Mouse (Mus musculus): ENCODE data around the gene Capzb. TPM values are rescaled to one million over a fixed set of nuclear protein-coding genes. Genes with fewer than 3 reads are reported as not detected.
A peak's percentile ranks its signal among the peaks of the same experiment; 100 is the strongest.

Gene Capzb
- polyA plus RNA-seq, 1 experiment from 2014 or later = 382 TPM

GRCm38 (mm10) chr4:139200946-139201345 lies 8.2 kb downstream of the Capzb start:
- H3K36me3 ChIP-seq (ENCODE audit: control insufficient read depth, insufficient read depth) = peaks cover 2% of the 10 kb centered on the region; the same call in 1 of the 2 replicates
- no peak overlapping the region for H3K9ac ChIP-seq (ENCODE audit: low read length)
- no peak overlapping the region for H3K27ac ChIP-seq (ENCODE audit: low read length)
- H3K9me3 ChIP-seq (replicated peaks; ENCODE audit: control insufficient read depth, low read length) = no peaks in the 10 kb centered on the region
- H3K4me3 ChIP-seq (ENCODE audit: low read length) = no peak overlapping the region
- ATAC-seq (replicated peaks; ENCODE audit: extremely low read depth, insufficient read depth, low FRiP score) = no peak
- no peak overlapping the region for H3K4me2 ChIP-seq (ENCODE audit: low read depth, low read length)
- peaks cover 65% of the 10 kb centered on the region for H3K4me1 ChIP-seq (ENCODE audit: control insufficient read depth, insufficient read depth, low read length)
- no peaks in the 10 kb centered on the region for H3K27me3 ChIP-seq (ENCODE audit: control insufficient read depth, insufficient read depth, low read length)
- 69% methylated on average over 3 of the region's 3 CpGs for WGBS

- H3K36me3 ChIP-seq (ENCODE audit: control insufficient read depth, insufficient read depth) = peaks cover 2% of the 10 kb centered on the region; the same call in 1 of the 2 replicates
- no peak for ATAC-seq (replicated peaks; ENCODE audit: extremely low read depth, insufficient read depth, low FRiP score)
- no peak overlapping the region for H3K9ac ChIP-seq (ENCODE audit: low read length)
- H3K4me1 ChIP-seq (ENCODE audit: control insufficient read depth, insufficient read depth, low read length) = peaks cover 64% of the 10 kb centered on the region
- H3K27me3 ChIP-seq (ENCODE audit: control insufficient read depth, insufficient read depth, low read length) = no peaks in the 10 kb centered on the region
- no peak overlapping the region for H3K4me2 ChIP-seq (ENCODE audit: low read depth, low read length)
- H3K27ac ChIP-seq (ENCODE audit: low read length) = no peak overlapping the region; the same call in 1 of the 2 replicates
- no peaks in the 10 kb centered on the region for H3K9me3 ChIP-seq (replicated peaks; ENCODE audit: control insufficient read depth, low read length)
- WGBS = 32% methylated on average over 7 of the region's 7 CpGs
- H3K4me3 ChIP-seq (ENCODE audit: low read length) = no peak overlapping the region
Observed at GRCm38 (mm10) chr4:139202556-139202955, 9.9 kb downstream of the Capzb start.

GRCm38 (mm10) chr4:139203381-139203780 lies 10.7 kb downstream of the Capzb start:
- Histone ChIP-seq H3K4me2 (ENCODE audit: low read depth, low read length) (no peak overlapping the region), H3K4me1 (ENCODE audit: control insufficient read depth, insufficient read depth, low read length) (peaks cover 64% of the 10 kb centered on the region), H3K27ac (ENCODE audit: low read length) (no peak overlapping the region), H3K27me3 (ENCODE audit: control insufficient read depth, insufficient read depth, low read length) (no peaks in the 10 kb centered on the region), H3K4me3 (ENCODE audit: low read length) (no peak overlapping the region), H3K9ac (ENCODE audit: low read length) (no peak overlapping the region), H3K9me3 (replicated peaks; ENCODE audit: control insufficient read depth, low read length) (no peaks in the 10 kb centered on the region), H3K36me3 (ENCODE audit: control insufficient read depth, insufficient read depth) (peaks cover 2% of the 10 kb centered on the region; the same call in 1 of the 2 replicates)
- WGBS = 53% methylated on average over 2 of the region's 2 CpGs
- ATAC-seq (replicated peaks; ENCODE audit: extremely low read depth, insufficient read depth, low FRiP score) = no peak

GRCm38 (mm10) chr4:139205842-139206241 lies 13.1 kb downstream of the Capzb start:
- Histone ChIP-seq H3K36me3 (ENCODE audit: control insufficient read depth, insufficient read depth) (no peaks in the 10 kb centered on the region), H3K4me1 (ENCODE audit: control insufficient read depth, insufficient read depth, low read length) (peaks cover 70% of the 10 kb centered on the region), H3K27ac (ENCODE audit: low read length) (no peak overlapping the region), H3K9me3 (replicated peaks; ENCODE audit: control insufficient read depth, low read length) (no peaks in the 10 kb centered on the region), H3K27me3 (ENCODE audit: control insufficient read depth, insufficient read depth, low read length) (no peaks in the 10 kb centered on the region), H3K9ac (ENCODE audit: low read length) (no peak overlapping the region), H3K4me3 (ENCODE audit: low read length) (no peak overlapping the region), H3K4me2 (ENCODE audit: low read depth, low read length) (no peak overlapping the region)
- WGBS = 46% methylated on average over 5 of the region's 5 CpGs
- ATAC-seq (replicated peaks; ENCODE audit: extremely low read depth, insufficient read depth, low FRiP score) = no peak

GRCm38 (mm10) chr4:139206353-139207045 lies 13.8 kb downstream of the Capzb start:
- Histone ChIP-seq H3K4me2 (ENCODE audit: low read depth, low read length) (no peak overlapping the region), H3K9me3 (replicated peaks; ENCODE audit: control insufficient read depth, low read length) (no peaks in the 10 kb centered on the region), H3K9ac (ENCODE audit: low read length) (no peak overlapping the region), H3K4me1 (ENCODE audit: control insufficient read depth, insufficient read depth, low read length) (peaks cover 66% of the 10 kb centered on the region), H3K27ac (ENCODE audit: low read length) (no peak overlapping the region), H3K4me3 (ENCODE audit: low read length) (no peak overlapping the region), H3K27me3 (ENCODE audit: control insufficient read depth, insufficient read depth, low read length) (no peaks in the 10 kb centered on the region), H3K36me3 (ENCODE audit: control insufficient read depth, insufficient read depth) (no peaks in the 10 kb centered on the region)
- ATAC-seq (replicated peaks; ENCODE audit: extremely low read depth, insufficient read depth, low FRiP score) = no peak
- WGBS = 78% methylated on average over 8 of the region's 8 CpGs

GRCm38 (mm10) chr4:139208236-139209129 lies 15.8 kb downstream of the Capzb start:
- Histone ChIP-seq H3K4me2 (ENCODE audit: low read depth, low read length) (no peak overlapping the region), H3K4me3 (ENCODE audit: low read length) (no peak overlapping the region), H3K9me3 (replicated peaks; ENCODE audit: control insufficient read depth, low read length) (no peaks in the 10 kb centered on the region), H3K36me3 (ENCODE audit: control insufficient read depth, insufficient read depth) (no peaks in the 10 kb centered on the region), H3K27me3 (ENCODE audit: control insufficient read depth, insufficient read depth, low read length) (no peaks in the 10 kb centered on the region), H3K27ac (ENCODE audit: low read length) (peak overlapping the region; percentile 72), H3K9ac (ENCODE audit: low read length) (no peak overlapping the region), H3K4me1 (ENCODE audit: control insufficient read depth, insufficient read depth, low read length) (peaks cover 61% of the 10 kb centered on the region)
- 39% methylated on average over 9 of the region's 9 CpGs for WGBS
- peak; percentile 45; the same call in 1 of the 2 replicates for ATAC-seq (replicated peaks; ENCODE audit: extremely low read depth, insufficient read depth, low FRiP score)

GRCm38 (mm10) chr4:139209130-139209840 lies 16.6 kb downstream of the Capzb start:
- no peaks in the 10 kb centered on the region for H3K9me3 ChIP-seq (replicated peaks; ENCODE audit: control insufficient read depth, low read length)
- no peak for ATAC-seq (replicated peaks; ENCODE audit: extremely low read depth, insufficient read depth, low FRiP score)
- no peak overlapping the region for H3K4me2 ChIP-seq (ENCODE audit: low read depth, low read length)
- H3K27me3 ChIP-seq (ENCODE audit: control insufficient read depth, insufficient read depth, low read length) = no peaks in the 10 kb centered on the region
- H3K4me1 ChIP-seq (ENCODE audit: control insufficient read depth, insufficient read depth, low read length) = peaks cover 61% of the 10 kb centered on the region
- H3K9ac ChIP-seq (ENCODE audit: low read length) = no peak overlapping the region
- H3K4me3 ChIP-seq (ENCODE audit: low read length) = no peak overlapping the region
- H3K36me3 ChIP-seq (ENCODE audit: control insufficient read depth, insufficient read depth) = no peaks in the 10 kb centered on the region
- WGBS = 59% methylated on average over 5 of the region's 5 CpGs
- peak overlapping the region; percentile 72 for H3K27ac ChIP-seq (ENCODE audit: low read length)

GRCm38 (mm10) chr4:139211975-139212831 lies 19.5 kb downstream of the Capzb start:
- Histone ChIP-seq H3K4me3 (ENCODE audit: low read length) (no peak overlapping the region), H3K9me3 (replicated peaks; ENCODE audit: control insufficient read depth, low read length) (no peaks in the 10 kb centered on the region), H3K27ac (ENCODE audit: low read length) (no peak overlapping the region), H3K9ac (ENCODE audit: low read length) (no peak overlapping the region), H3K4me2 (ENCODE audit: low read depth, low read length) (no peak overlapping the region), H3K27me3 (ENCODE audit: control insufficient read depth, insufficient read depth, low read length) (no peaks in the 10 kb centered on the region), H3K4me1 (ENCODE audit: control insufficient read depth, insufficient read depth, low read length) (peaks cover 50% of the 10 kb centered on the region), H3K36me3 (ENCODE audit: control insufficient read depth, insufficient read depth) (no peaks in the 10 kb centered on the region)
- no peak for ATAC-seq (replicated peaks; ENCODE audit: extremely low read depth, insufficient read depth, low FRiP score)
- 62% methylated on average over 17 of the region's 17 CpGs for WGBS

All from heart, embryonic 16.5 days (tissue).